26 mouse cellular contexts compared by ENCODE assay signal in the genomic region with DNA sequence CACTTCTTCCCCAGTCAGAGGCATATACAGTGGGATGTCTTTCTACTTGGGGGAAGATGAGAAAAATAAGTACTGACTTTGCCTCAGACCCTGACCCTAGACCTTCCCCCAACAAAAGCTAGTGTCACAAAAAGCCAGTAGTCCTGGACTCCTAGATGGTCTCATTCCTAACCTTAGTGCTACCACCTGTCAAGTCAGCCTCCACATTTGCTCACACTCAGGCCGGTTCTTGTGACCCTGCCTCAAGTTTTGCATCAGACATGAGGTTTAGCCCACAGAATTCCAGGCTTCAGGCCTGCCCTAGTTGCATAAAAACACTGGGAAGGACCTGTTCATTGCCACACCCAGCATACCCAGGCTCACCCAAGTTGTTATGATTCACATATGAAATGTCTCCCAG.
"Had no signal": no experiment of that assay in that cellular context is flagged by ENCODE, and none has a peak within 500 bp of the region (broad histone marks: within the 10 kb centered on the region; RNA-seq: fewer than 3 reads in every experiment).

No protein-coding gene starts in this region.

- DNase-seq: cerebellum, adult 8-10 months; cerebellum, adult 9-10 months; cerebellum, adult 9-11 months; cerebellum, postnatal 10 days; cerebellum, postnatal 14 days; cerebellum, postnatal 25 days; cerebellum, postnatal 36 days; embryo, embryonic 11 days; forebrain, postnatal 0 days; gastrocnemius, adult 2 months; gastrocnemius, postnatal 10 days; gastrocnemius, postnatal 14 days; gastrocnemius, postnatal 25 days; gastrocnemius, postnatal 36 days; heart, adult 11 months; heart, adult 18-20 months; heart, adult 2 months had no signal

- H3K4me3 ChIP-seq: embryonic facial prominence, embryonic 10.5 days; embryonic facial prominence, embryonic 12.5 days; embryonic facial prominence, embryonic 13.5 days; embryonic facial prominence, embryonic 15.5 days; erythroblast, embryonic 14.5 days; forebrain, embryonic 10.5 days; forebrain, embryonic 12.5 days; forebrain, embryonic 13.5 days; forebrain, embryonic 15.5 days; gastrocnemius, adult 2 months; heart, adult 2 months had no signal

- H3K36me3 ChIP-seq: embryonic facial prominence, embryonic 10.5 days; embryonic facial prominence, embryonic 12.5 days; embryonic facial prominence, embryonic 13.5 days; embryonic facial prominence, embryonic 15.5 days; forebrain, embryonic 10.5 days; forebrain, embryonic 12.5 days; forebrain, embryonic 15.5 days had no signal

- H3K4me2 ChIP-seq: embryonic facial prominence, embryonic 12.5 days; embryonic facial prominence, embryonic 13.5 days; embryonic facial prominence, embryonic 15.5 days; forebrain, embryonic 12.5 days; forebrain, embryonic 13.5 days; forebrain, embryonic 15.5 days had no signal

- H3K27me3 ChIP-seq: embryonic facial prominence, embryonic 12.5 days; embryonic facial prominence, embryonic 13.5 days; embryonic facial prominence, embryonic 15.5 days; forebrain, embryonic 12.5 days; forebrain, embryonic 13.5 days; forebrain, embryonic 15.5 days had no signal
